Mouse (Mus musculus): ENCODE data around the gene Snx27. TPM values are rescaled to one million over a fixed set of nuclear protein-coding genes. Genes with fewer than 3 reads are reported as not detected.

Gene Snx27
- polyA plus RNA-seq, 1 experiment from 2014 or later: 43.0 TPM

GRCm38 (mm10) chr3:94581138-94581780 is 1.3 kb downstream of the Snx27 start:
- Histone ChIP-seq H3K4me1 (ENCODE audit: insufficient read depth, low read length) (peaks cover 15% of the 10 kb centered on the region), H3K27me3 (ENCODE audit: insufficient read depth, low read length) (no peaks in the 10 kb centered on the region), H3K4me3 (ENCODE audit: low read length) (peak overlapping the region; percentile 91), H3K27ac (ENCODE audit: low read length) (peak overlapping the region; percentile 84), H3K9me3 (ENCODE audit: low read length) (no peaks in the 10 kb centered on the region), H3K9ac (replicated peaks; ENCODE audit: low read length) (peak overlapping the region; percentile 90), H3K36me3 (ENCODE audit: insufficient read depth, low read length) (no peaks in the 10 kb centered on the region), H3K4me2 (replicated peaks; ENCODE audit: low read depth, low read length) (peak overlapping the region; percentile 81)
- WGBS: 4% methylated on average over 16 of the region's 16 CpGs
- no peak for ATAC-seq (ENCODE audit: low FRiP score, low TSS enrichment)

DNA sequence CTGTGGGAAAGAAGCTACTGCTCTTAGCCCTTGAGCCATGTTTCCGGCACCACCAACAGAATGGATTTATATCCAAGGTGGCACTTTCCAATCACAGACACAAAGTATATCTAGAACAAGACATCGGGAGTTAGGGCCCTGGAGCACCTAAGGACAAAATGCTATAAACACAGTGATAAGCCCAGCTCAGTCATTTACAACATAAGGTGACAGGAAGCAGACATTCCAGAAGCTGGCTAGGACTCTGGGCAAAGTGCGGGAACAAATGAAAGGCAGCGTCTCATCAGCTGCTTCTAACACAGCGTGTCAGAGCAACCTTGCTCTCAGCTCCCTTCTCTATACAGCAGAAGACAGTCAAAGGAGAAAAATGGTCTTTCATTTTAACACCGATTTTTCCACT is 8.0 kb downstream of the Snx27 start:
- no peak for ATAC-seq (ENCODE audit: low FRiP score, low TSS enrichment)
- WGBS: 85% methylated on average over 6 of the region's 6 CpGs

DNA sequence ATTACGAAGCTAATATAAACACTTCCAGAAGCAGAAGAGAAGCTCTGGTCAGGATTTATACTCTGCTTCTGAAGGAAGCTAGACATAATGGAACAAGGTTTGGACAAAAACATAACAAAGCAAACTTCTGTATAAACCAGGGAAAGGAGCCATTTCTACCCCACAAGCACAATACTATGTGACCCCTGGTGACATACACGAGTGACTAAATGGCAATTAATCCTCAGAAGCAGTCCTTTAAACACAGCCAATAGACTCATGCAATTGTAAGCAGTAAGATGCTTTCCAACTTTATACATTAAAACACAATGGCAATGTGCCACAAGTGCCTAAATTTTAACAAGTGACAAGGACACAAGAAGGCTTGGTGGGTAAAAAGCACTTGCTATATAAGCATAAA is 15.3 kb downstream of the Snx27 start:
- H3K4me2 ChIP-seq (replicated peaks; ENCODE audit: low read depth, low read length): no peak overlapping the region
- 35% methylated on average over 2 of the region's 2 CpGs for WGBS

More for the DNA sequence above, 8.0 kb downstream of the Snx27 start:
- no peak overlapping the region for H3K4me3 ChIP-seq (ENCODE audit: low read length)
- no peak overlapping the region for H3K27ac ChIP-seq (ENCODE audit: low read length)
- H3K36me3 ChIP-seq (ENCODE audit: insufficient read depth, low read length): no peaks in the 10 kb centered on the region
- no peak overlapping the region for H3K4me2 ChIP-seq (replicated peaks; ENCODE audit: low read depth, low read length)
- H3K9me3 ChIP-seq (ENCODE audit: low read length): no peaks in the 10 kb centered on the region
- H3K4me1 ChIP-seq (ENCODE audit: insufficient read depth, low read length): peaks cover 2% of the 10 kb centered on the region
- H3K27me3 ChIP-seq (ENCODE audit: insufficient read depth, low read length): no peaks in the 10 kb centered on the region
- no peak overlapping the region for H3K9ac ChIP-seq (replicated peaks; ENCODE audit: low read length)

GRCm38 (mm10) chr3:94565557-94565956 is 17.0 kb downstream of the Snx27 start:
- Histone ChIP-seq H3K27me3 (ENCODE audit: insufficient read depth, low read length) (no peaks in the 10 kb centered on the region), H3K4me3 (ENCODE audit: low read length) (no peak overlapping the region), H3K9me3 (ENCODE audit: low read length) (no peaks in the 10 kb centered on the region), H3K4me2 (replicated peaks; ENCODE audit: low read depth, low read length) (no peak overlapping the region), H3K9ac (replicated peaks; ENCODE audit: low read length) (no peak overlapping the region), H3K4me1 (ENCODE audit: insufficient read depth, low read length) (peaks cover 19% of the 10 kb centered on the region), H3K27ac (ENCODE audit: low read length) (no peak overlapping the region), H3K36me3 (ENCODE audit: insufficient read depth, low read length) (0 out of 2 replicates have a peak, but pooled peaks cover 4% of the 10 kb centered on the region)
- WGBS: 65% methylated on average over 2 of the region's 2 CpGs
- ATAC-seq (ENCODE audit: low FRiP score, low TSS enrichment): no peak

More for the DNA sequence above, 15.3 kb downstream of the Snx27 start:
- no peak for ATAC-seq (ENCODE audit: low FRiP score, low TSS enrichment)
- Histone ChIP-seq H3K27ac (ENCODE audit: low read length) (no peak overlapping the region), H3K27me3 (ENCODE audit: insufficient read depth, low read length) (no peaks in the 10 kb centered on the region), H3K36me3 (ENCODE audit: insufficient read depth, low read length) (no peaks in the 10 kb centered on the region), H3K4me3 (ENCODE audit: low read length) (no peak overlapping the region), H3K9me3 (ENCODE audit: low read length) (no peaks in the 10 kb centered on the region), H3K9ac (replicated peaks; ENCODE audit: low read length) (no peak overlapping the region), H3K4me1 (ENCODE audit: insufficient read depth, low read length) (peaks cover 19% of the 10 kb centered on the region)

GRCm38 (mm10) chr3:94565127-94565526 is 17.4 kb downstream of the Snx27 start:
- peak overlapping the region; percentile 61; the same call in 1 of the 2 replicates for H3K27ac ChIP-seq (ENCODE audit: low read length)
- no peak for ATAC-seq (ENCODE audit: low FRiP score, low TSS enrichment)
- 41% methylated on average over 3 of the region's 3 CpGs for WGBS

GRCm38 (mm10) chr3:94564356-94565010 is 18.0 kb downstream of the Snx27 start:
- H3K27ac ChIP-seq (ENCODE audit: low read length): no peak overlapping the region

More at GRCm38 (mm10) chr3:94565127-94565526, 17.4 kb downstream of the Snx27 start:
- Histone ChIP-seq H3K9ac (replicated peaks; ENCODE audit: low read length) (no peak overlapping the region), H3K4me3 (ENCODE audit: low read length) (no peak overlapping the region), H3K9me3 (ENCODE audit: low read length) (no peaks in the 10 kb centered on the region), H3K4me1 (ENCODE audit: insufficient read depth, low read length) (peaks cover 19% of the 10 kb centered on the region), H3K27me3 (ENCODE audit: insufficient read depth, low read length) (no peaks in the 10 kb centered on the region), H3K4me2 (replicated peaks; ENCODE audit: low read depth, low read length) (no peak overlapping the region), H3K36me3 (ENCODE audit: insufficient read depth, low read length) (0 out of 2 replicates have a peak, but pooled peaks cover 4% of the 10 kb centered on the region)

GRCm38 (mm10) chr3:94563163-94563562 is 19.4 kb downstream of the Snx27 start:
- Histone ChIP-seq H3K4me2 (replicated peaks; ENCODE audit: low read depth, low read length) (no peak overlapping the region), H3K9me3 (ENCODE audit: low read length) (no peaks in the 10 kb centered on the region), H3K27me3 (ENCODE audit: insufficient read depth, low read length) (no peaks in the 10 kb centered on the region), H3K27ac (ENCODE audit: low read length) (no peak overlapping the region), H3K4me3 (ENCODE audit: low read length) (no peak overlapping the region), H3K9ac (replicated peaks; ENCODE audit: low read length) (no peak overlapping the region), H3K36me3 (ENCODE audit: insufficient read depth, low read length) (peaks cover 16% of the 10 kb centered on the region), H3K4me1 (ENCODE audit: insufficient read depth, low read length) (peaks cover 19% of the 10 kb centered on the region)
- 67% methylated on average over 3 of the region's 3 CpGs for WGBS
- ATAC-seq (ENCODE audit: low FRiP score, low TSS enrichment): no peak

More at GRCm38 (mm10) chr3:94564356-94565010, 18.0 kb downstream of the Snx27 start:
- Histone ChIP-seq H3K9ac (replicated peaks; ENCODE audit: low read length) (no peak overlapping the region), H3K4me2 (replicated peaks; ENCODE audit: low read depth, low read length) (no peak overlapping the region), H3K9me3 (ENCODE audit: low read length) (no peaks in the 10 kb centered on the region), H3K27me3 (ENCODE audit: insufficient read depth, low read length) (no peaks in the 10 kb centered on the region), H3K36me3 (ENCODE audit: insufficient read depth, low read length) (peaks cover 6% of the 10 kb centered on the region; the same call in 1 of the 2 replicates), H3K4me3 (ENCODE audit: low read length) (no peak overlapping the region), H3K4me1 (ENCODE audit: insufficient read depth, low read length) (peaks cover 19% of the 10 kb centered on the region)
- no peak for ATAC-seq (ENCODE audit: low FRiP score, low TSS enrichment)
- 64% methylated on average over 4 of the region's 4 CpGs for WGBS

GRCm38 (mm10) chr3:94559931-94560429 is 22.5 kb downstream of the Snx27 start:
- WGBS: 68% methylated on average over 5 of the region's 5 CpGs
- ATAC-seq (ENCODE audit: low FRiP score, low TSS enrichment): no peak

GRCm38 (mm10) chr3:94549041-94549440 is 33.5 kb downstream of the Snx27 start:
- no peak overlapping the region for H3K4me3 ChIP-seq (ENCODE audit: low read length)
- ATAC-seq (ENCODE audit: low FRiP score, low TSS enrichment): no peak
- H3K4me2 ChIP-seq (replicated peaks; ENCODE audit: low read depth, low read length): no peak overlapping the region
- H3K36me3 ChIP-seq (ENCODE audit: insufficient read depth, low read length): no peaks in the 10 kb centered on the region
- WGBS: 81% methylated on average over 2 of the region's 2 CpGs
- H3K27ac ChIP-seq (ENCODE audit: low read length): no peak overlapping the region
- H3K4me1 ChIP-seq (ENCODE audit: insufficient read depth, low read length): no peaks in the 10 kb centered on the region
- no peak overlapping the region for H3K9ac ChIP-seq (replicated peaks; ENCODE audit: low read length)
- no peaks in the 10 kb centered on the region for H3K9me3 ChIP-seq (ENCODE audit: low read length)
- no peaks in the 10 kb centered on the region for H3K27me3 ChIP-seq (ENCODE audit: insufficient read depth, low read length)

More at GRCm38 (mm10) chr3:94559931-94560429, 22.5 kb downstream of the Snx27 start:
- Histone ChIP-seq H3K4me3 (ENCODE audit: low read length) (no peak overlapping the region), H3K4me2 (replicated peaks; ENCODE audit: low read depth, low read length) (no peak overlapping the region), H3K27ac (ENCODE audit: low read length) (no peak overlapping the region), H3K4me1 (ENCODE audit: insufficient read depth, low read length) (peaks cover 6% of the 10 kb centered on the region), H3K27me3 (ENCODE audit: insufficient read depth, low read length) (no peaks in the 10 kb centered on the region), H3K36me3 (ENCODE audit: insufficient read depth, low read length) (peaks cover 23% of the 10 kb centered on the region), H3K9ac (replicated peaks; ENCODE audit: low read length) (no peak overlapping the region), H3K9me3 (ENCODE audit: low read length) (peaks cover 4% of the 10 kb centered on the region; the same call in 1 of the 2 replicates)

DNA sequence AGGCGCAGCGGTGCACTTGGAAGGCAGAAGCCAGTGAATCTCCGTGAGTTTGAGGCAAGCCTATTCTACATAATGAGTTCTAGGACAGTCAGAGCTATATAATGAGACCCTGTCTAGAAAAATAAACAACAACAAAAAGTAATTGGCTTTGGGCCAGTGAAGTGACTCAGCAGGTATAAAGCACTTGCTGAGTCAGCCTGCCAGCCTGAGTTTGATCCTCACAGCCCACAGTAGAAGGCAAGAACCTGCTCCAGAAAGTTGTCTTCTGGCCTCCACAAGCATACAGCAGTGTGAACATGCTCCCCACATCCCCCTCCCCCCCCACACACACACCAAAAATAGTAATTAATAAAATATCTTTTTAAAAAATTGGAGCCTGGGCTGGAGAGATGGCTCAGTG is 45.3 kb downstream of the Snx27 start:
- Histone ChIP-seq H3K27ac (ENCODE audit: low read length) (no peak overlapping the region), H3K4me3 (ENCODE audit: low read length) (no peak overlapping the region), H3K4me2 (replicated peaks; ENCODE audit: low read depth, low read length) (no peak overlapping the region), H3K36me3 (ENCODE audit: insufficient read depth, low read length) (no peaks in the 10 kb centered on the region), H3K9ac (replicated peaks; ENCODE audit: low read length) (no peak overlapping the region), H3K9me3 (ENCODE audit: low read length) (no peaks in the 10 kb centered on the region), H3K27me3 (ENCODE audit: insufficient read depth, low read length) (no peaks in the 10 kb centered on the region), H3K4me1 (ENCODE audit: insufficient read depth, low read length) (no peaks in the 10 kb centered on the region)
- 95% methylated on average over 3 of the region's 3 CpGs for WGBS
- no peak for ATAC-seq (ENCODE audit: low FRiP score, low TSS enrichment)
